Mouse (Mus musculus) gastrocnemius, postnatal 4 days (tissue): ENCODE measurements around the gene Fgfr2. TPM values are rescaled to one million over a fixed set of nuclear protein-coding genes. Genes with fewer than 3 reads are reported as not detected.
A peak's percentile ranks its signal among the peaks of the same experiment; 100 is the strongest.

Experiments
- DNase-seq, 2 experiments: peaks; one replicate each; pipeline ENCODE4 v3.0.0; 2021 to 2022; ENCODE audit warnings: low spot score in 2 of 2, mixed read lengths in 2 of 2
- total RNA-seq, 2 experiments: library from RNA; stranded (reverse); gene quantifications; 2 replicates each; pipeline ENCODE4 v1.2.3; 2021

Fgfr2 gene
- total RNA-seq, 2 experiments from 2014 or later: 6.5 to 8.0 TPM

DNA sequence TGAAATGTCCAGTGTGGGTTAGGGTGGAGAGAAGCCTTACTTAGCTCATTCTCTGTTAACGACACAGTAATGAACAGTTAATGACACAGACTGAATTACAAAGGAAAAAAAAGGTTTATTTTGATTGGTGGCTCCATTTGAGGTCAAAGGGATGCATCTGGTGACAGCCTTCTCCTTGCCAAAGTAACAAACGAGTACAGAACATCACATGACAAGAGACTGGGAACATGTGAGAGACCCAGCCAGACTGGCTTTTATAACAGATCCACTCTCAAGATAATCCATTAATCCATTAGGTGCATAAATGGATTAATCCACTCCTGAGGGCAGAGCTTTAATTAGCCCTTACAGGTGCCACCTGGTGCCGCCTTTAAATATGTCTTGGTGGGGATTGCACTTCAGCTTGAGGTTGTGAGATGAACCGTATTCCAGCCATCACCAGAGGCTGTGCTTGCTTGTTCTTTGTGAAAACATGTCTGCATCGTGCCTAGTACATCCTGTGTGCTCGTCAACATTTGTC lies 2470.1 kb downstream of the Fgfr2 start:
- DNase-seq: no peak

DNA sequence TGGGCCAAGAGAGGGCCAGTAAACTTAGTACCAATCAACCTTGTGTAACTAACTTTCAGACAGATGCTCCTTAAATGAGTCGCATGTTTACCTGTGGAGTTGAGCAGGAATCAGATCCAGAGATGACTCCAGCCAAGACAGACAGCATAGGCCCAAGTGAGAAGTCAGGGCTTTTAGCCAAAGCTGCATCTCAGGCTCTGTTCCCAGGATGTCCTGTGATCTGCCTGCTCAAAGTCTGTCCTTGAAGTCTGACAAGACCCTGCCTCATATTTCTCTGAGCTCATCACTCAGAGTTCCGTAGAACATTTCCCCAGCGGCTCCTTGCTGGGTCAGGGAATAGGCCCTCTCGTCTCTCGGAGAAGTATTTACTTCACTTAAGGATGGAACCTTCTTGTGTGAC lies 2472.5 kb downstream of the Fgfr2 start:
- DNase-seq: no peak

DNA sequence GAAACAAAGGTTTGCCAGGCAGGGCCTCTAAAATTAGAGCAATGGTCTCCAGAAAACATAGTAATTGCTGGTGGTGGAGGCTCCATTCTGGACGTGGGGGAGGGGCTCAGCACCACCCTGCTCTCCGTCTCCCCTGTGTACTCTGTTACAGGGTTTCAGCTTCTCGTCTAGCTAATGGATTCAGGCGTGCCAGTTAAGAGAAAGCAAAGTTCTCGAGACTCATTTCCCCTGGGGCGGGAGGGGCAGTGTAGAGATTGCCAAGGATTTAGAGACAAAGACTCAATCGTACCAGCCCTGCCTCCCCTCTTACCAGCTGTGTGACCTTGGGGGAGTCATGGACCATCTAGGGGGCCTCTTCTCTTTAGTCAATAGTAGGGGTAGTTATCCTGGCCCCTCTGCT lies 2473.9 kb downstream of the Fgfr2 start:
- no peak for DNase-seq

DNA sequence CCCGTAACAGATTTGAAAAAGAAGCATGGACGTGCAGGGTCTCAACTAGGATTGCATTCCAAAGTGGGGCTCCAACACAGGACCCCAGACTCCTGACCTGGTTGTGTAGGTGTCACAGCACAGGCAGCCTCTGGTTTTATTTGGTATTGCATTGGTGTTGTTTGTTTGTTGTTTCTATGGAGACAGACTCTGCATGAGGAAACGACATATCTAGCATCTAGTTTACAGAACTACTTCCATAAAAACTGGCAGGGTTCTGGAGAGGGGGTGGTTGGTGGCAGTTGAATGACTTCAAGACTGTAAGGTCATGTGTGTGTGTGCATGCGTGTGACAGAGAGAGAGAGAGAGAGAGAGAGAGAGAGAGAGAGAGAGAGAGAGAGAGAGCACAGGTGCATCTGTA lies 2475.1 kb downstream of the Fgfr2 start:
- no peak for DNase-seq

- DNase-seq: peak; percentile 51 to 81
These were observed 2476.4 kb downstream of the Fgfr2 start for GRCm38 (mm10) chr7:130646762-130647139.

DNA sequence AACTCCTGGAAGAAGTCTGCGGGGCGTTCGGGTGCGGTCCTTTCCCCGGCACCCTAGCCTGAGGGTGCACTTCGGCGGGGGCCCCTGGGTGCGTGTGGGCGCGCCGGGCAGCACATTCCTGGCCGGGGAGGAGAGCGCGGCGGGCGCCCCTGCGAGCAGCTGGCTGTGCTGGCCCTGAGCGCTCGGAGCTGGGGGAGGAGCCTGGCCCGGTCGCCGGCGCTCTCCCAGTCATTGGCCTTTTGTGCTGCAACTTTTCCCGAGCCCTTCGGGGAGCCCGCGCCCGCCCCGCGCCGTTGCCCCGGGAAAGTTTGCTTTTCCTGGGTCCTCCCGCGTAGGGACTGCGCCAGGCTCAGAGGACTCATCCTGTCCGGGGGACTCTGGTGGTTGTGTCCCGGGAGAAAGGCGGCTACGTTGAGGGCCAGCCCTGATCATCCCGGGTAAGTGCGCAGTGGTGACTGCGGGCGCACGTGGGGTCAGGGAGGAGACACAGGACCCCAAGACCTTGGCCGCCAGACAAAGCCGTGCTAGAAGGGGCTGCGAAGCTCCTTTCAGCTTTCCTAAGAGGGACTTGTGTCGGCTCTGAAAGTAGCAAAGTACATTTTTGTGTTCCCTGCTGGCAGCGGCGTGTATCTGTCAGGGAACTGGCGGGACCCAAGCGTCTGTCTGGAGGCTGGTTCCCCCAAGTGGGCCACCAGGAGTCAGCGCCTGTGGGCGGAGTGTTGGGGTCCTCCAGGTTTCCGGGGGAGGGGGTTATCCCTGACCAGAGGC lies 2477.0 kb downstream of the Fgfr2 start:
- DNase-seq: peak; percentile 76 to 84

GRCm38 (mm10) chr7:130645332-130645993 lies 2477.7 kb downstream of the Fgfr2 start:
- DNase-seq: no peak

GRCm38 (mm10) chr7:130640681-130641080 lies 2482.5 kb downstream of the Fgfr2 start:
- no peak for DNase-seq

DNA sequence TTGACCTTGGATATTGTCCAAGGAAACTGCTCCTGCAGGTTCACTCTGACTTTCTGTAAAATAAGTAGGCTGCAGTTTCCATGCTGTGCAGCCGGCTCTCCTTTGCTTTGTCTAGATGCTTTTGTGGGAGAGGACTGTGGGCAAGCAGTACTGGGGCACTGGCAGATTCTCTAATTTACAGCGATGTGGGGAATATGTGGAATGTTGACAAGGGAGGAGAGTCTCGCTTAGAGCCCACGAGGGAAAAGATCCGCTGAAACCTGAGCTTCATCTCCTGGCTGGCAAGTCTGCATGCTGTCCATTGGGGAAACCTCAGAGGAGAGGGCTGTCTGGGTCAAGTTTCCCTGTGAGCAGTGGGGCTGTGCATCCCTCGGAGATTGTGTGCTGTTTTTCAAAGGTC lies 2485.3 kb downstream of the Fgfr2 start:
- DNase-seq: no peak

GRCm38 (mm10) chr7:130636902-130637301 lies 2486.2 kb downstream of the Fgfr2 start:
- DNase-seq: no peak

- no peak for DNase-seq
These were observed 2486.9 kb downstream of the Fgfr2 start for GRCm38 (mm10) chr7:130636274-130636673.

- DNase-seq: no peak
These were observed 2487.9 kb downstream of the Fgfr2 start for GRCm38 (mm10) chr7:130635212-130635611.

DNA sequence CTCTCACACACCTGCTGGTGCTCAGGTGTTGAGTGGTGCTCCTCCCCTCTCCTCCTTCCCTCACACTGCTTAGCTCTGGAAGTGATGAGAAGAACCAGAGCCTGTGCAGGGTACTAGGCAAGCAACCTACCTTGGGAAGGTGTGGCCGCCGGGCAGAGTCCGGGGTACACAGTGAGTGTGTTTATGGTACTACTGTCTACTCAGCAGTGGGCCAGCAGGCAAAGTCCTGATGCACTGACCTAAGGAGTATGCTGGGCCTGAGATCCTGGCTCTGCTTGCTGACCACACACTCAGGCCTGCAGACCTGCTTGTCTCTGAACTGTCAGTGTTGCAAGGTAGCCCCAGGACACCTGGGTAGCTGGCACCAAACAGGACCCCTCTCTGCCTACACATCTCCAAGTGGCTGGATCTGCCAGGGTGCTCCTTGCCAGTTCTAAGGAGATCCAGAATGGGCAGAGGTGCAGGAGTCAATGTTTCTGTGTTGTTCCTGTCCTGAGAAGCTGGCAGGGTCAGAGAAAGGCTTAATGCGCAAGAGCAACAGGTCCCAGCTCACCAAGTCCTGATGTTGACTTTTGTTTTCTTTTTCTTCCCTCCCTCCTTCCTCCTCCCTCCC lies 2488.8 kb downstream of the Fgfr2 start:
- no peak for DNase-seq

GRCm38 (mm10) chr7:130632379-130632732 lies 2490.8 kb downstream of the Fgfr2 start:
- DNase-seq: no peak

DNA sequence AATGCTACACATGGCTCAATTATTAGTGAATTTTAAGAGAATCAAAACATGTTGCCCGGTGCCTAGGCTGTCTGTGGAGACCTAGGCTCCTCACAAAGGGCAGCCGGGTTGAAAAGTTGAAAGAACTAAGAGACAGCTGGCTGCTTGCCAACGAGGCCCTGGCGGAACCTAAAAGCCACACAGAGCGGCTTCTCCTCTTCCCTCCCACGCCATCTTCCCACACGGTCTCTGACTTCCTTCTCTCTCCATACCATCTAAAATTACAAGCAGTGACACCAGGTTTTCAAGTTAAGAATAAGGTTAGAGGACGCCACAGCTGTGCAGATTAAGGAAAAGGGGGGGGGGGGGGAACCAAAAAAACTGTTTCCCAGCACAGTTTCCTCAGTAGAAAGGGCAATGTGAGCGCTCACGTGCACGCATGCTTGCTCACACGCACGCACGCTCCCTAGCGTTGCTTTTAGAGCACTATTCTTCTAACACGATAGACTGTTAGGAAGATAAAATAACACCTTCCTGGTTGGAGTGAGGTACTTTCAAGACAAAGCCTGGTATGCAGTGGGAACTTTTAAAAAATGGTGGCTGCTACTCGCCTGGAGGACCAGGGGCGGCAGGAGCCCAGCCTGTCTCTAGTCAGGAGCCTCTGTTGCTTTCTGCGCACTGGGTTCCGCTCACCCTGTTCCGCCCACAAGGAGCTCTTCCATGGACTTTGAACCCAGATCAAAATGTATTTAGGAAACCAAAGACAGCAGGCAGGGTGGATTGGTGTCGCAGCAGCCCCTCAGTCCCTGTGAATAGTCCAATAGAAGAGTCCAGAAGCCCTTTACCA lies 2491.4 kb downstream of the Fgfr2 start:
- DNase-seq: peak in 1 of 2 experiments; percentile 44

DNA sequence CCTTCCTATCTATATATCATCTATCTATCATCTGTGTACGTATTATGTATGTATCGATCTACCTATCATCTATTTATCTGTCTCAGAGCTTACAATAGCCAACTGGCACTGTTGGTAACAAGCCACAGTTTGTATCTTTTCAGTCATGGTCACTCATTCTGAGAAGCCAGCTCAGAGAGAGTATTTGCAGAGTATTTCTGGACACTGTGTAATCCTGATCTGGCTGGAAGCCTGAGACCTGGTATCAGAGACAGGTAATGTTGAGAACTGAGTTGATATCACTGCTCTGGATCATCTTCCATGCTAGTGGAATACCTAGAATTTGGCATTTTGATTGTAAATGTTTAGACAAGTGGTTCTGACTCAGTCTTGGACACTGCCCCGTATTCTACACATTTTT lies 2492.2 kb downstream of the Fgfr2 start:
- DNase-seq: no peak

DNA sequence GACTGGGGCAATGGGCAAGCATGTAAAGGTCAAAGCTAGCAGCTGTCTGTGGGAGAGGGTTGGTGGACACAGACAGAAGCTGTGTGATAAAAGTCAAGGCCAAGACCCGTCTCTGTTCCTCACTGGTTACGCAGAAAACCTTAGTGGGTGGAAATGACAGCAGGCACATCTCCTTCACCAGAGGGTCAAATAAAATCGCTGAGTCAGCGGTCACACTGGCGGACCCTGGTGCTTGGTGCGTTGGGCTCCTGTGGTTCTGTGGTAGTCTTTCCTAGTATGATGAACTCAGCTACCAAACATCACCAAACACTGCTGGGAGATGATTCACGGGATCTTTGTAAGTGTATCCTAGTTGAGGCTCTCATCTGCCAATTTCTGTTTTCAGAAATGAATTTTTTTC lies 2493.2 kb downstream of the Fgfr2 start:
- DNase-seq: no peak

DNA sequence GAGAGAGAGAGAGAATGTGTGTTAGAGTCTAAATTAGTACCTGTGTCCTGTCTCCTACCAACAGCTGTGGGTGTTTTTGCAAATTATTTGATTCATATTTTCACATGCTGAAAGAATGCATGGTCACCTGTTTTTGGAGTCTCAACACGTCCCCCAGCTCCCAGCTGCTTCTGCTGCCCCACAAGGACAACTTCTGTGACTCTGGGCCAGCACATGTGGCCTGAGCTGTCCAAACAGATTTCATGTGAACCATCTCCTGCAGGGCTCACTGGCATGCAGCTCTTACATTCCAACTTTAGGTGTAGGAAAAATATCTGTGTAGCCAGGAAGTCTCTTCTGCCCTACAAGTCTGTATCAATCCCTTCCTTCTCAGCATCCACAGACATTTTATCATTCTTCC lies 2494.5 kb downstream of the Fgfr2 start:
- no peak for DNase-seq

GRCm38 (mm10) chr7:130625361-130625760 lies 2497.8 kb downstream of the Fgfr2 start:
- DNase-seq: no peak

GRCm38 (mm10) chr7:130624299-130624698 lies 2498.9 kb downstream of the Fgfr2 start:
- no peak for DNase-seq

DNA sequence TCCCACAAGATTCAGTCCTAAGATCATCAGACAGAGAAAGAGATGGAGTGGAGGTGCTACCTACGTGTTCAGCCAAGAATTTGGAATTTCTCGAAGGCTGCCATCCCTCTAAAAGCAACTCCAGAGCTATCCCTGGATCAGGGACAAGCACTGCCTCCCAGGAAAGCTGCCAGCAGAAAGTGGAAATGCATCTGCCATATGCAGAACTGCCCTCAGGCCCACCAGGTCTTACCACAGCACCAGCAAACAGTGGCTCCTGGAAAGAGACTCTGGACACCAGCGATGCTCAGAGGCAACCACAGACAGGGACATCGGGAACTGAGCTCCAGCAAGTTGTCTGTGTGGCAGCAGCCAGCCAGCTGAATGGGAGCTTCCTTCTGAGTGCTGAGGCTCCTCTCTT lies 2500.8 kb downstream of the Fgfr2 start:
- no peak for DNase-seq
